Mouse (Mus musculus): ENCODE measurements around the gene Rara.

Gene Rara

DNA sequence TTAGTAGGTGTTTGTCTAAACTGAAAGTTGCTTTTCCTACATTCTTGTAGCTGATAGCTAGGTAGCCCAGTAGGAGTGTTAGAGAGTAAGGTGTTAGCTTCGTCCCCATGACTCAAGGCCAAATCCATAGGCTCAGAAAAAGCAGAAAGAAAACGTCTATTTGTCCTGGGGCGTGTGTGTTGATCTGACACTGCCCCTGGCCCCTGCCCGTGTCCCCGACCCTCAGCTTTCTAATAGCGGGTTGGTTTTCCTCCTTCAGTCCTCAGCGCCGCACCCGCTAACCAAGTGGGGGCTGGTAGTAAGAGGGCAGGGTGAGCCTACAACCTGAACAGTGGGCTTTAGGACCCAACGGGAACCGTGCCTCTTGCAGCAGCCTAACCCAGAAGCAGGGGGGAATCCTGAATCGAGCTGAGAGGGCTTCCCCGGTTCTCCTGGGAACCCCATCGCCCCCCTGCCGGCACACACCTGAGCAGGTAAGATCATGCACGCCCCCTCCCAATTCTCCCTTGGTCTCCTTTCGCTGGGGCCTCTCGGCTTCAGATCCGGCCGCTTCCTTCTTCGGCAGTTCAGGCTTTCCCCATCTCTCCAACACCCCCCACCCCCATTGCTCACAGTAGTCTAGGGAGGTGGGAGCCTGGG lies at the start of gene Rara:
Gene Rara, plus strand, starts transcription at position 381 of the 639 bp plus-strand sequence.
- in situ Hi-C loops (cut with MboI; ENCODE audit: low pct_unique_long_range_greater_than_20kb in 1 of 2, low sequenced_read_pairs in 2 of 2, unreplicated experiment in 1 of 2), result loop anchor here in 1 of 2 experiments (5.0 kb wide), 1 partner anchor 45 kb away; no protein-coding TSS in a partner anchor

DNA sequence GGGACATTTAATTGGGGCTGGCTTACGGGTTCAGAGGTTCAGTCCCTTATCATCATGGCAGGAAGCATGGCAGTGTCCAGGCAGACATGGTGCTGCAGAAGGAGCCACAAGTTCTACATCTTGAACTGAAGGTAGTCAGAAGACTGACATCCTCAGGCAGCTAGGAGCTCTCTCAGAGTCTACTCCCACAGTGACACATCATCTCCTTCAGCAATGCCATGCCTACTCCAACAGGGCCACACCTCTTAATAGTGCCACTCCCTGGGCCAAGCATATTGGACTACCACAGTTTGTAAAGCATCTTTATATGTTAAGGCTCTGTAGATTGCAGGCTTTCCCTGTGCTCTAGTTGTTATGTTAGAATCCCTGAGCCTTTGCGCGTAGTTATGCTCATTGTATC lies 39.9 kb upstream of the Rara start:
- in situ Hi-C loops (cut with MboI; ENCODE audit: low pct_unique_long_range_greater_than_20kb in 1 of 2, low sequenced_read_pairs in 2 of 2, unreplicated experiment in 1 of 2), result no loop called here

DNA sequence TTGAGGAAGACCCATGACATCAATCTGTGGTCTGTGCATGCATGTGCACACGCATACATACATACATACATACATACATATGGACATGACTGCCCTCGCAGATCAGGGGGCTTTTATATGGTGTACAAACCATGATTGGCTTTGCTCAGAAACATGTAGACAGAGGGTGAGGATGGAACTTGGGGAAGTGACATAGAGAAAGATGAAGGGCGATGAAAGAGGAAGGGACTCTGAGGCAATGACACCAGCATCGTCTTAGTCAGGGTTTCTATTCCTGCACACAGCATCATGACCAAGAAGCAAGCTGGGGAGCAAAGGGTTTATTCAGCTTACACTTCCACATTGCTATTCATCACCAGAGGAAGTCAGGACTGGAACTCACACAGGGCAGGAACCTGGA lies 38.5 kb upstream of the Rara start:
- in situ Hi-C loops (cut with MboI; ENCODE audit: low pct_unique_long_range_greater_than_20kb in 1 of 2, low sequenced_read_pairs in 2 of 2, unreplicated experiment in 1 of 2), result no loop called here

DNA sequence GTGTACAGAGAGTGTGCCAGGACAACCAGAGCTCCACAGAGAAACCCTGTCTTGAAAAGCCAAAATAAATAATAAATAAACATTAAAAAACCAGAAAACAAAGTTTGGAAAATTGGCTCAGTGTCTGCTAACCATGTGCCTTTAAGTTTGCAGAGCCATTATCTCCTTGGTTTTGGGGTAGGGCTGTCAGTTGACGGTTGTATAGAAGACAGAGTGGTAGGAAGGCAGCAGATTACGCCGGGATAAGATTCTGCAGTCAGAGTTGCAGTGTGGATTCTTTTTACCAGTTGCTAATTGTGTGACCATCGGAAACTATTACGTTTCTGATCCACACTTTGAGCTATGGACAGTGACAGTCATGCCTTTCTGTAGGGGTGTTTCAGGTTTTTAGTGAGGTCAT lies 37.6 kb upstream of the Rara start:
- in situ Hi-C loops (cut with MboI; ENCODE audit: low pct_unique_long_range_greater_than_20kb in 1 of 2, low sequenced_read_pairs in 2 of 2, unreplicated experiment in 1 of 2), result no loop called here

DNA sequence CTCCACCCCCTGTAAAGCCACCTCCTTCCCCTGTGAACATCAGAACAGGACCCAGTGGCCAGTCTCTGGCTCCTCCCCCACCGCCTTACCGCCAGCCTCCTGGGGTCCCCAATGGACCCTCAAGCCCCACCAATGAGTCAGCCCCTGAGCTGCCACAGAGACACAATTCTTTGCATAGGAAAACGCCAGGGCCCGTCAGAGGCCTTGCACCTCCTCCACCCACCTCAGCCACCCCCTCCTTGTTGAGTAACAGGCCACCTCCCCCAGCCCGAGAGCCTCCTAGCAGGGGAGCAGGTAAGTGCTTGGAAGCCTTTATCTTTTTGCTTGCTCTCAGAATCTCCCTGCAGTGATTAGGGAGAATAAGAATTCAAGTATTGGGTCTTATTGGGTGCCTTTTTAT lies 35.2 kb upstream of the Rara start:
- in situ Hi-C loops (cut with MboI; ENCODE audit: low pct_unique_long_range_greater_than_20kb in 1 of 2, low sequenced_read_pairs in 2 of 2, unreplicated experiment in 1 of 2), result no loop called here

DNA sequence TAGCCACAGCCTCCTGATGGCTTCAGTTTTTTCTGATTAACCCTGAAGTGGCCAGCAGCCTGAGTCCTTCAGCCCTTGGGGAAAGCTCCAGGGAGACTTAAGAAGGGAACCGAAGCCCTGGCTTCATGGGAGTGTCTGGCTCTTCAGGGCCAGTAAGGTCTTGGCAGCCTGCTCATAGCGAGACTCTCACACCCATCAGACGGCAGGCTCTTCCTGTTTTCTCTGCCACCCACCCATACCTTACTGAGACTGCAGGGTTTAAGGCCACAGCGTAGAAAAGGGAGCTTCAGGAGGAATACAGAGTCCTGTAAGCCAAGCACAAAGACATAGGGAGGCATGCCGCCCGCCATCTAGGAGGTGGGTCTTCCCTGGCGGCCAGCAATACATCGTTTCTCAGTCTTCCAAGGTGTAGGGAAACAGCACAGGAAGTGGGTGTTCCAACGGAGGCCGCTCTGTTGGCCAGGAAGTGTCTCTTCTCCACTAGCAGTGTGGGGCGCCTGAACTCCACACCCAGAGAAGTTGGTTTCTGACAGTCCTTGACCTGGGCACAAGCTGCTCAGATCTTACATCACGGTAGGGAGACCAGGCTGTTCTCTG lies 27.0 kb upstream of the Rara start:
- in situ Hi-C loops (cut with MboI; ENCODE audit: low pct_unique_long_range_greater_than_20kb in 1 of 2, low sequenced_read_pairs in 2 of 2, unreplicated experiment in 1 of 2), result no loop called here

DNA sequence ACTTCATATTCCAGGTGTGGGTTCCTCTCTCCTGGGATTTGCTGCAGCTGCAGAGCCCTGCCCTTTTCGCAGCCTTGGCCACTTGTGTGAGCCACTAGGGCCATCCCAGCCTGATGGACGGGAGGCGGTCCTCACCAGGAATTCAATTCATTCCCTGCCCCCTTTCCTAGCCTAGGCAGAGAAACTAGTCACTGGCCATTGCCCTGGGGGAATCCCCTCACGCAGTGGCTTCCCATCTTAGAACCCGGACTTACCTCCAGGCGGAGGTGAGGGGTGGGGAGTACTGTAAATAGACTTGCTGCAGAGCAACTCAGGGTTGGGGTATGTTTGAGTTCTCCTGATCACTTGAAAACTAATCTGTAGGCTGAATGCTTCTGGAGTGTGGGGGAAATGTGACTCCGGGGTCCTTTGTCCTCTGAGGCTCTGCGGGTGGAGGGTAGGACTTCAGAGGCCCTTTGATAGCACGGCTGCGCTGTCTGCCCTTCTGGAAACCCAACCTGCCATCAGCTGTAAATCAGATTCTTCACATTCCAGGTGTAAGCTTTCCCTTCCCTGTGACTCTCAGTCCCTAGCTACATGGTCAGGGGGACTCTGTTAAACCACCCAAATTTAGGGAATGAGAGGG lies 24.9 kb upstream of the Rara start:
- in situ Hi-C loops (cut with MboI; ENCODE audit: low pct_unique_long_range_greater_than_20kb in 1 of 2, low sequenced_read_pairs in 2 of 2, unreplicated experiment in 1 of 2), result no loop called here

DNA sequence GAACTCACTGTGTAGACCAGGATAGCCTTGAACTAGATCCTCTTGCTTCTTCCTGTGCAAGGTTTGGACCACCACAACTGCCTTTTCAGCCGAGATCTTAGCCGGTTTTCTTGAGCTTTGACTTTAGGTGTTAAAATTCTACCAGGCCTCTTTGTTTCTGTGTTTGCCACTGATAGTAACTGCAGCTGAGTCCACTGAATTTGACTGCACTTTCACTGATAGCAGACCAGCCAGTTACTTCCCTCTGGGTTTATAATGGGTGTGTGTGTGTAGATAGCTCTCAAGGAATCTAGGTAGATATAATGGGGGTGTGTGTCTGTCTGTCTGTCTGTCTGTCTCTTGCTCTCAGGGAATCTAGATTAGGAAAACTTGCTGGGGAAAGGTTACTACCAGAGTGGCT lies 23.0 kb upstream of the Rara start:
- in situ Hi-C loops (cut with MboI; ENCODE audit: low pct_unique_long_range_greater_than_20kb in 1 of 2, low sequenced_read_pairs in 2 of 2, unreplicated experiment in 1 of 2), result no loop called here

DNA sequence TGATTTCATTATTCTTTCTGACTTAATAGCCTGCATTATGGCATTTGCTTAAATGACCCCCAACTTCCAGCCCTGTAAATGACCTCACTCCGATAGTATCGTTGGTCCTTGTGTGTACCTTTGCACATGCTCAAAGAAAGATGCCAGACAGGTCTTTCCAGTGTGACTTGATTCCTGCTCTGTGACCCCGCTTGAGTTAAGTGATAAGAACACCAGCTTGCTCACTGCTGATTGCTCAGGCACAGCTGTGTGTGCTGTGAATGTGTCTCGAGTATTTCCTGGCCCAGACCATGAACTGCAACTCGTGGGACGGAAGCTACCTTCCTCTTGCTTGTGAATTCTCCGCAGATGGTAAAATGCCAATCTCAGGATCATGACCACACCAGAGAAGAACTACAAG lies 22.6 kb upstream of the Rara start:
- in situ Hi-C loops (cut with MboI; ENCODE audit: low pct_unique_long_range_greater_than_20kb in 1 of 2, low sequenced_read_pairs in 2 of 2, unreplicated experiment in 1 of 2), result no loop called here

DNA sequence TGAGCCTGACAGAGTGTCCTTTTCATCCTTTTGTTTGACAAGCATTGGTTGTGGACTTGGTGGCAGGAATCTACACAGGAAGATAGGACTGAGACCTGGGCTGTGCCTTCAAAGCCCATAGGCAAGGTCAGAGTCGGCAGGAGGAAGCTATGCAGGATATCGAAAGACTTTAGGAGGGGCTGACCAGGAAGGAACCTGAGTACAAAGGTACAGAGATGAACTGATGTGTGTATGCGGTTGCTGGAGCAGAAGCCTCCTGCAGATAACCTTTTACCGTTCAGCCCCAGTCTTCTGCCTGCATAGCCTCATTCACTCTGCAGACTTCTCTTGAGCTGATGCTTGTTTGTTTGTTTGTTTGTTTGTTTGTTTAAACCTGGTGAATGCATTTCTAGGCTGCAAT lies 22.0 kb upstream of the Rara start:
- in situ Hi-C loops (cut with MboI; ENCODE audit: low pct_unique_long_range_greater_than_20kb in 1 of 2, low sequenced_read_pairs in 2 of 2, unreplicated experiment in 1 of 2), result no loop called here

DNA sequence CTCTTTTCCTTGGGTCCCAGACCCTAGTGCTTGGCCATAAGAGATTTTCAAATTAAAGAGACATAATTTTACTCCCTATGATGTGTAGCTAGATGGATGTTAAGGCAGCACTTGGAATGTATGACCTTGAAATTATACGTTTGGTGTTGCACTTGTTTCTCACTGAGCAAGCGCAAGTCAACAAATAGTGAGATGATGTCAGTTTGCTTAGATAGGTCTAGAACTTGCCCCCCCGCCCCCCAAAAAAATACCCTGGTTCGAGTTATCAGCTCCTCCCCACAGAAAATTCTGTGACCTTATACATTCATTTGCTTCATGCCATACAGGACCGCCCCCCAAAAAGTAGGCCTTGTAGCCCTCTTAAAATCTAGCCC lies 20.6 kb upstream of the Rara start:
- in situ Hi-C loops (cut with MboI; ENCODE audit: low pct_unique_long_range_greater_than_20kb in 1 of 2, low sequenced_read_pairs in 2 of 2, unreplicated experiment in 1 of 2), result no loop called here

DNA sequence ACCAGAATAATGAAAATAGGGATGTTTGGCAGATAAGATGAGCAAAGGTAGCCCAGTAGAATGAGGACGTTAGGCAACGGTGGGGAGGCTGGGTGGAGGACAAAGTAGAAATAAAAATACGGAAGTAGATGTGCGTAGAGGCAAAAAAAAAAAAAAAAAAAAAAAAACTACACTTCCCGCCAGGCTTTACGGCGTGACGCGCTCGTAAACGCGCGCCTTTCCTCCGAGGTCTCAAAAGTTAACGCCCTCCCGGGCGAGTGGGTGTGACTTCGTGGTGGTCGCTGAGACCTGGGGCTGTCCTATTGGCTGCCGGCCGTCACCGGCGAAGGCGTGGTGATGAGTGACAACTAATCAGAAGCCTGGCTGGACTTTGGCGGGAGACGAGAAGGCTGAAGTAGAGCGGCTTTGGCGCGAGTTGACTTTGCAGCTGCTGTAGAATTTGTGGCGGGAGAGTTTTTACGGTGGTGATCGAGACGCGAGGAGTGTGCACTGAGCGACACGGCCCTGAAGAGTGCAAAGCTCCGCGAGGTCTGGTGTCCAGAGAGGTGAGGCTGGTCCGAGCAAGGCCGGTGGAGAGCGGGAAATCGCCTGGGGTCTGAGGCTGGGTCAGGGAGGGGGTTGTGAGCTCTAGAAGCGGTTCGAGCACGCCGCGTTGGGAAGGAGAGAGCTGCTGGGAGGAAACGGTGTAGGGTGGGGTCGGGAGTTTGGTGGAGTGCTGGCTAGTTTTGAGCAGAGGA lies 20.0 kb upstream of the Rara start, which contains the start of gene Cdc6:
Gene Cdc6, plus strand, starts transcription at position 365 of the 737 bp plus-strand sequence.
- in situ Hi-C loops (cut with MboI; ENCODE audit: low pct_unique_long_range_greater_than_20kb in 1 of 2, low sequenced_read_pairs in 2 of 2, unreplicated experiment in 1 of 2), result no loop called here

DNA sequence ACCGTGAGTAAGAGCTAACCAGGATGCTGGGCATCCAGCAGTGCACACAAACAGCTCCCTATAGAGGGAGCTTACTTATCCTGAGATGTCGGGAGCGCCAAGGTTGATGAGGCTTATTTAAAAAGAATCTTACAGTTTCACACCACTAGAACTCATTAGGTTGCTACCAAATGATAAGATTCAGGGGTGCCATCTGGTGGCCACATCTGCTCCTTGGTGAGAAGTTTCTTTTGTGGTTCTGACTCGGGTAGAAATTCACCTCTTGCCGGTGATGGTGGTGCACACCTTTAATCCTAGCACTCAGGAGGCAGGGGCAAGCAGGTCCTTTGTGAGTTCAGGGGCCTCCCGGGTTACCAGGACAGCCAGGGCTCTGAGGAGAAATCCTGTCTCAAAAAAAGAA lies 18.0 kb upstream of the Rara start:
- in situ Hi-C loops (cut with MboI; ENCODE audit: low pct_unique_long_range_greater_than_20kb in 1 of 2, low sequenced_read_pairs in 2 of 2, unreplicated experiment in 1 of 2), result loop anchor here (10.0 kb wide), 2 partner anchors 65 to 95 kb away; no protein-coding TSS in a partner anchor

DNA sequence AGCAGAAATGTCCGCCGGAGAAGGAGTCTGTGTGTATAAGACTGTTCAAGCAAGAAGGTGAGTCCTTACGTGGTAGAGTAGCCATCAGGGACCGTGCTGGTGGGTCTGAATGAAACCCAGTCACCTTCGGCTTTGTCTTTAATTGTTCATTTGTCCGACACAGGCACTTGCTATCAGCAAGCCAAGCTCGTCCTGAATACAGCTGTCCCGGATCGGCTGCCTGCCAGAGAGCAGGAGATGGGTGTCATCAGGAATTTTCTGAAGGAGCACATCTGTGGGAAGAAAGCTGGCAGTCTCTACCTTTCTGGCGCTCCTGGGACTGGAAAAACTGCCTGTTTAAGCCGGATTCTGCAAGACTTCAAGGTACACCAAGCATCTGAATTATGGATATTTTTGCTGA lies 17.2 kb upstream of the Rara start:
- in situ Hi-C loops (cut with MboI; ENCODE audit: low pct_unique_long_range_greater_than_20kb in 1 of 2, low sequenced_read_pairs in 2 of 2, unreplicated experiment in 1 of 2), result loop anchor here (10.0 kb wide), 2 partner anchors 64 to 94 kb away; no protein-coding TSS in a partner anchor

DNA sequence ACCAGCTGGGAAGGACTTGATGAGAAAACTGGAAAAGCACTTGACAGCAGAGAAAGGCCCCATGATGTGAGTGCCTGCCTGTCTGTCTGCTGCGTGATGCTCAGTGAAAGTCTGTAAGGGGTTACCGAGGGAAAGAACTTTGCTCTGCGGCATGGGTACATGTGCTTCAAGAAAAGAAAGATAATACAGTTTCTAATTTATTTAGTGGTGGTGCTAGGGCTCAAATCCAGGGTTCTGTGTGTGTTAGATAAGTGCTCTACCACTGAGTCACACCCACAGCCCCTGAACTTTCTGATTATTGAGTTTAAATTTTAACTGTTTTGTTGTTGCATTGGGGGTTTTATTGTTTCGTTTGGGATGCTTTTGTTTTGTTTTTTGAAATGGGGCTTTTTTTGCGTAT lies 16.1 kb upstream of the Rara start:
- in situ Hi-C loops (cut with MboI; ENCODE audit: low pct_unique_long_range_greater_than_20kb in 1 of 2, low sequenced_read_pairs in 2 of 2, unreplicated experiment in 1 of 2), result loop anchor here (10.0 kb wide), 2 partner anchors 63 to 93 kb away; no protein-coding TSS in a partner anchor

DNA sequence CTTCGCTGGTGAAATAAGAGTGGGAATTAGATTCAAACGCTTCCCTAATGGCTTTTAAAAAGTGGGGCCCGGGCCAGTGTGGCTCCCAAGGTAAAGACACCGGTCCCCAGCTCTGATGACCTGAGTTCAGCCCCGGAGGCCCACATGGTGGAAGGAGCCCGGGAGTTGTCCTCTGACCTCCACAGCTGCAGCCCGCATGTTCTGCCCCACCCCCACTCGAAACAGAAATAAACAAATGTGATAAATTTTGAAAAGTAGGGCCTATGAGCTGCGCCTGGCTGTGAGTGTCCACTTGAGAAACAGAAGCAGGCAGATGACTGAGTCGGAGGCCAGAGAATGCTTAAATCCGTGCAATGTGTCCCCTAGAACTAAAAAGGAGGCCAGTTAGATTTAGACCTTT lies 13.4 kb upstream of the Rara start:
- in situ Hi-C loops (cut with MboI; ENCODE audit: low pct_unique_long_range_greater_than_20kb in 1 of 2, low sequenced_read_pairs in 2 of 2, unreplicated experiment in 1 of 2), result loop anchor here (10.0 kb wide), 2 partner anchors 61 to 91 kb away; no protein-coding TSS in a partner anchor

DNA sequence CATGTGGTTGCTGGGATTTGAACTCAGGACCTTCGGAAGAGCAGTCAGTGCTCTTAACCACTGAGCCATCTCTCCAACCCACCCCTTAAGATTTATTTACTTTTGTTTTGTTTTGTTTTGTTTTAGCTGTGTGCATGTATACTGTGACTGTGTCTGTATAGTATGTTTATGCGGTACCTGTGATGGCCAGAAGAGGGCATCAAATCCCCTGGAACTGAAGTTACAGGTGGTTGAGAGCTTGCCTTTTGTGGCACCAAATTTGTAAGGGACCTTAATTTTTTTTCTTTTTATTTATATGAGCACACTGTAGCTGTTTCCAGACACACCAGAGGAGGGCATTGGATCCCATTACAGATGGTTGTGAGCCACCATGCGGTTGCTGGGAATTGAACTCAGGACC lies 11.2 kb upstream of the Rara start:
- in situ Hi-C loops (cut with MboI; ENCODE audit: low pct_unique_long_range_greater_than_20kb in 1 of 2, low sequenced_read_pairs in 2 of 2, unreplicated experiment in 1 of 2), result loop anchor here (5.0 to 10.0 kb wide), 3 partner anchors 58 to 96 kb away; no protein-coding TSS in a partner anchor

DNA sequence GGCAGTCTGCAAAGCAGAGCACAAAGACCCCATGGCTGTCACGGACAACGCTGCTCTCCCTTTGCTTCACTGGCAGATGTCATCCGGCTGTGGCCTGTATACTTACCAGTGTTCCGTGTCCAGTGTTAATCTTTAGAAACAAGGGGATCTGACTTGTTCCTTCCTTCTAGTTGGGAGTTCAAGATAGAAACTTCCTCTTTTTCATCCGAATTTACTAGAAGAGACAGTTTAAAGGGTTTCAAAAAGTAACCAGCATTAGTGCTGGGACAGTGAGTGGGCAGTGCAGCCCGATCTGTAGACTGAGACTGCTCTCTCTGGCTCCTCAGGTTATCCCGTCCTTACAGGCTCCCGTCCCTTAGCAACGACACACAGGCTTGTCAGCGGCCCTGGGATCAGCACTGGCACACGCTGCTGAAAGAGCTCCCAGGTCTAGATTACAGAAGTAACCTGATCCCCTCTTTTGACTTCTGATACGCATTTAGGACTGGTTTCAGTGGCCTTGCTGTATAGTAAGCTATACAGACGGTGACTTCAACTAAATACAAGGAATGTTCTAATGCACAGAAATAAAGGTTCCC lies 10.1 kb upstream of the Rara start:
- in situ Hi-C loops (cut with MboI; ENCODE audit: low pct_unique_long_range_greater_than_20kb in 1 of 2, low sequenced_read_pairs in 2 of 2, unreplicated experiment in 1 of 2), result loop anchor here (5.0 to 10.0 kb wide), 3 partner anchors 57 to 95 kb away; no protein-coding TSS in a partner anchor

DNA sequence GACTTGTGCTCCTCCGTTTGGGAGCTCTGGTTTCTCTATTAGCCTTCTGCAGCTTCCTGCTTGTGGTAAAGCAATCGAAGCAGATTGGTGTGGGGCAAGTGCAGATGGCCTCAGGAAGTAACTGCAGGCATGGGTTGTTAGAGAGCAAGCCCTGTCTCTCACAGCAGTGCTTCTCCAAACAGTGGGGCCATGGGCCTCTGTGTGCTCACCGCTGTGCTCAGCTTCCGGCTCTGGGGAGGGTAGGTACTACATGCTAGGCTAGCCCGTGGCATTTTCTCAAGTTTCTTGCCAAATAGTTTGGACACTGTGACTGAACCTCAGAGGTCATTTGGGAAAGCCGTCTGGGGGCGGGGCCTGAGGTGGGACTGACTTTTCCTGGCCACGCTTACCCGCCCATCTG lies 9.4 kb upstream of the Rara start:
- in situ Hi-C loops (cut with MboI; ENCODE audit: low pct_unique_long_range_greater_than_20kb in 1 of 2, low sequenced_read_pairs in 2 of 2, unreplicated experiment in 1 of 2), result loop anchor here (5.0 to 10.0 kb wide), 3 partner anchors 57 to 94 kb away; no protein-coding TSS in a partner anchor

All from mouse embryonic stem cell (cell line).